ENCODE assay signal across 19 mouse cellular contexts in genomic region chr5:14705423-14705822, GRCm38 (mm10).
"Had no signal": no experiment of that assay in that cellular context is flagged by ENCODE, and none has a peak within 500 bp of the region (broad histone marks: within the 10 kb centered on the region; RNA-seq: fewer than 3 reads in every experiment).

No protein-coding gene starts in this region.

- DNase-seq: kidney, adult 8-10 months; kidney, postnatal 14 days; layer of hippocampus, postnatal 36 days; liver, postnatal 0 days; lung, embryonic 14.5 days; right cerebral cortex, postnatal 25 days; spleen, adult 18-20 months; thymus, postnatal 25 days had no signal

- H3K9me3 ChIP-seq: midbrain, embryonic 12.5 days; midbrain, embryonic 15.5 days; neural tube, embryonic 12.5 days; stomach, embryonic 15.5 days had no signal

- ATAC-seq: inflammation-experienced regulatory T-cells, adult 6 months; intestine, embryonic 16.5 days; liver, postnatal 0 days; lung, postnatal 0 days; midbrain, embryonic 15.5 days had no signal

- H3K36me3 ChIP-seq: midbrain, embryonic 12.5 days; midbrain, embryonic 15.5 days; neural tube, embryonic 12.5 days; stomach, embryonic 15.5 days had no signal

- H3K4me1 ChIP-seq: midbrain, embryonic 12.5 days; midbrain, embryonic 15.5 days; neural tube, embryonic 12.5 days; stomach, embryonic 15.5 days had no signal

- H3K4me3 ChIP-seq: left cerebral cortex, adult 2 months; midbrain, embryonic 12.5 days; midbrain, embryonic 15.5 days; neural tube, embryonic 12.5 days; stomach, embryonic 15.5 days had no signal

- H3K27me3 ChIP-seq: midbrain, embryonic 12.5 days; midbrain, embryonic 15.5 days; neural tube, embryonic 12.5 days; stomach, embryonic 15.5 days had no signal

- H3K4me2 ChIP-seq: liver, embryonic 11.5 days; lung, embryonic 14.5 days; midbrain, embryonic 12.5 days; midbrain, embryonic 15.5 days; neural tube, embryonic 12.5 days; stomach, embryonic 15.5 days had no signal

- H3K9ac ChIP-seq: liver, embryonic 14.5 days; liver, postnatal 0 days; lung, embryonic 14.5 days; midbrain, embryonic 12.5 days; midbrain, embryonic 15.5 days; neural tube, embryonic 12.5 days; stomach, embryonic 15.5 days had no signal

- H3K27ac ChIP-seq: left cerebral cortex, adult 2 months; liver, embryonic 14.5 days; macrophage; midbrain, embryonic 12.5 days; midbrain, embryonic 15.5 days; neural tube, embryonic 12.5 days; stomach, embryonic 15.5 days had no signal
